Mouse (Mus musculus): ENCODE results near the gene Efcab9. TPM values are rescaled to one million over a fixed set of nuclear protein-coding genes. Genes with fewer than 3 reads are reported as not detected.
A peak's percentile ranks its signal among the peaks of the same experiment; 100 is the strongest.

Efcab9 gene
- polyA plus RNA-seq, 1 experiment from 2014 or later = 0.21 TPM

DNA sequence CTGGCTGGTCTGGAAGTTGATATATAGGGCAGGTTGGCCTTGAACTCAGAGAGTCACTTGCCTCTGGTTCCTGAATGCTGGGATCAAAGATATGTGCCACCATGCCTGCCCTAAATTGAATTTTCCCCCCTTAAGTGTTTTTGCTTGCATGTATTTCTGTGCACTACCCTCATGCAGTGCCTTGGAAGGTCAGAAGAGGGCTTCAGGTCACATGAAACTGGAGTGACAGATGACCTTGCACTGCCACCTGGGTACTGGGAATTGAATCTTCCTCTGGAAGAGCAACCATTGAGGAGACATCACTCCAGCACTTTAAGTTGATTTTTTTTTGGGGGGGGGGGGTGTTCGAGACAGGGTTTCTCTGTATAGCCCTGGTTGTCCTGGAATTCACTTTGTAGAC lies 1.7 kb downstream of the Efcab9 start:
- no peak overlapping the region for H3K4me3 ChIP-seq (ENCODE audit: low read depth, low read length)
- H3K9me3 ChIP-seq (ENCODE audit: low read length) = no peaks in the 10 kb centered on the region
- H3K36me3 ChIP-seq (replicated peaks; ENCODE audit: insufficient read depth, low read length) = no peaks in the 10 kb centered on the region
- no peak overlapping the region for H3K9ac ChIP-seq (replicated peaks)
- H3K4me2 ChIP-seq (ENCODE audit: low read depth, low read length) = no peak overlapping the region
- ATAC-seq (no peak), DNase-seq (no peak)
- 0 out of 2 replicates have a peak, but pooled peaks cover 4% of the 10 kb centered on the region for H3K27me3 ChIP-seq (ENCODE audit: insufficient read depth, low read length)
- no peak overlapping the region for H3K27ac ChIP-seq (ENCODE audit: low read depth)
- 82% methylated on average over 1 of the region's 1 CpGs for WGBS (ENCODE audit: insufficient replicate concordance)
- TF ChIP-seq CTCF (IDR thresholded peaks at IDR 0.05; ENCODE audit: low read depth) = peak; percentile 68
- TF ChIP-seq EP300 (IDR thresholded peaks at IDR 0.05; ENCODE audit: low read depth) = no peak
- peaks cover 16% of the 10 kb centered on the region for H3K4me1 ChIP-seq (ENCODE audit: insufficient read depth)

DNA sequence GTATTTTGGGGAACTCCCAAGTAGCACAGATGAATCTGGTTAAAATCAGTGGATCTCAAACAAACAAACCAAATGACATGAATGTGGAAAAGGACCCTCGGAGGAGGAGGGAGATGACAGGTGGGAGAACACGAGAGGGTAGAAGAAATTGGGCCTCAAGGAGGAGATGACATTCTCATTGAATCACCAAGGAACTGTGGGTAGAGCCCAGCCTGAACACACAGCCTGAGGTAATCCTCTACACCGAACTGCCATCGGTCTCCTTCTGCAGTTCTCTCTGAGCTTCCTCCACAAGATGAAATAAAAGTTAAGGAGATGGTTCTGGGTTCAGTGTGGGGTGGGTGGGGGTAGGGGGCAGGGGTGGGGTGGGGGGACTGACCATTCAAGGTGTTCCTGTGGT lies 4.9 kb downstream of the Efcab9 start:
- DNase-seq (no peak), ATAC-seq (no peak)
- Histone ChIP-seq H3K9ac (replicated peaks) (no peak overlapping the region), H3K27me3 (ENCODE audit: insufficient read depth, low read length) (0 out of 2 replicates have a peak, but pooled peaks cover 4% of the 10 kb centered on the region), H3K9me3 (ENCODE audit: low read length) (no peaks in the 10 kb centered on the region), H3K4me2 (ENCODE audit: low read depth, low read length) (no peak overlapping the region), H3K4me3 (ENCODE audit: low read depth, low read length) (no peak overlapping the region), H3K36me3 (replicated peaks; ENCODE audit: insufficient read depth, low read length) (no peaks in the 10 kb centered on the region), H3K4me1 (ENCODE audit: insufficient read depth) (0 out of 2 replicates have a peak, but pooled peaks cover 4% of the 10 kb centered on the region), H3K27ac (ENCODE audit: low read depth) (no peak overlapping the region)
- TF ChIP-seq EP300 (IDR thresholded peaks at IDR 0.05; ENCODE audit: low read depth) (no peak), CTCF (IDR thresholded peaks at IDR 0.05; ENCODE audit: low read depth) (no peak)
- WGBS (ENCODE audit: insufficient replicate concordance) = 85% methylated on average over 4 of the region's 4 CpGs

DNA sequence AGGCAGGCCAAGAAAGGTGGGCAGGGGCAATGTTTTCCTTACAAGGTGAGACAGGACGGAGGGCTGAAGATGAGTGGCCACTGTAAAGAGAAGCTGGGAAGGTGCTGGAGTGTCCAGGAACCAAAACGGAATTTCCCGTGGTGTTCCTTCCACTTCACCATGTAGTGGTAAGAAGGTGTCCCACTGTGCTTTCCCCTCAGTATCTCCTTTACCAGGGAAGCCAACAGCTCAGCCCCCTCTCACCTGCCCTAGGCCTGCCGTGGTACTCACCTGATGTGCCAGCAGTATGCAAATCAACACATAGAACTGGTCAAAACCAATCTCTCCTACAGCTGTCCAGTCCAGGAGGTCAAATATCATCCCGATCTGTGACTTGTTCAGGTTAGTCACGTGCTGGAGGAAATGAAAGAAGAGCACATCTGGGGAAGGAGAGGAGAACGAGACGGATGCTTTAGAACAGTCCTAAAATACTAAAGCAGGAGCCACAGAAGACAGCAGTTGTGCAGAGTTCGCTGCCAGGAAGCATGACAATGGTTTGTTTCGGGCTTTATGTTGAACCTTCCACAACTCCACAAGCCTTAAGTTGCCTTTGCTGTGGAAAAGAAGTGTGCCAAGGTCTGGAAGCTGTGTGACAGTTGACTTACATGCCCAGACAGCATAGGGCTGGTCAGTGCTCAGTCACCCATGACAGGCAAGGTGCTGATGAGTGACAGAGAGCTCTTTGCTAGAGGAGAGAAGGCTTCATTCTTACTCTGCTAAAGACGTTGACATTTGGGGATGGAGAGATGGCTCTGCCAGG lies 7.6 kb downstream of the Efcab9 start:
- Histone ChIP-seq H3K4me3 (ENCODE audit: low read depth, low read length) (no peak overlapping the region), H3K4me1 (ENCODE audit: insufficient read depth) (no peaks in the 10 kb centered on the region), H3K9me3 (ENCODE audit: low read length) (no peaks in the 10 kb centered on the region), H3K9ac (replicated peaks) (no peak overlapping the region), H3K36me3 (replicated peaks; ENCODE audit: insufficient read depth, low read length) (no peaks in the 10 kb centered on the region), H3K27me3 (ENCODE audit: insufficient read depth, low read length) (no peaks in the 10 kb centered on the region), H3K27ac (ENCODE audit: low read depth) (no peak overlapping the region), H3K4me2 (ENCODE audit: low read depth, low read length) (no peak overlapping the region)
- 74% methylated on average over 11 of the region's 11 CpGs for WGBS (ENCODE audit: insufficient replicate concordance)
- no peak for DNase-seq
- TF ChIP-seq EP300 (IDR thresholded peaks at IDR 0.05; ENCODE audit: low read depth) = no peak
- TF ChIP-seq CTCF (IDR thresholded peaks at IDR 0.05; ENCODE audit: low read depth) = no peak
- no peak for ATAC-seq

DNA sequence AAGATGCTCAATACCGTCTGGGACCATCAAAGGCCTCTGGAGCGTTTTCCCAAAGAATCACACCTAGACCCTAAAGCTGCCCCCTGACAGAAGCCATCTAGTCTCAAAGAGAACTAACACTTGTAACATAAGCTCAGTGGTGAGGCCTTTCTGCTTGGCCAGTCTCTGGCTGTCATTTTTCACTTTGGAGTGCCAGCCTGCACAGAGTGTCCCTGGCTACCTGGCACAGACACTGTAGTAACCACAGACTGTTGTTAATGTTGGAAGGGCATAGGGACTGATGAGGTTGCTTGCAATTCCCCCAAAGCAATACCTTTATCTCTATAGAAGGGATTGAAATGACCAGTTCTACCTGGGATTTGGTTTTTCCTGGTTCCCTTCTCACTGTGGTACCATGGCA lies 10.6 kb downstream of the Efcab9 start:
- 89% methylated on average over 2 of the region's 2 CpGs for WGBS (ENCODE audit: insufficient replicate concordance)
- no peak overlapping the region for H3K4me3 ChIP-seq (ENCODE audit: low read depth, low read length)
- DNase-seq = no peak
- no peak overlapping the region for H3K9ac ChIP-seq (replicated peaks)
- H3K9me3 ChIP-seq (ENCODE audit: low read length) = no peaks in the 10 kb centered on the region
- TF ChIP-seq EP300 (IDR thresholded peaks at IDR 0.05; ENCODE audit: low read depth) (no peak), CTCF (IDR thresholded peaks at IDR 0.05; ENCODE audit: low read depth) (no peak)
- 0 out of 2 replicates have a peak, but pooled peaks cover 4% of the 10 kb centered on the region for H3K36me3 ChIP-seq (replicated peaks; ENCODE audit: insufficient read depth, low read length)
- no peaks in the 10 kb centered on the region for H3K4me1 ChIP-seq (ENCODE audit: insufficient read depth)
- no peaks in the 10 kb centered on the region for H3K27me3 ChIP-seq (ENCODE audit: insufficient read depth, low read length)
- no peak for ATAC-seq
- no peak overlapping the region for H3K27ac ChIP-seq (ENCODE audit: low read depth)
- no peak overlapping the region for H3K4me2 ChIP-seq (ENCODE audit: low read depth, low read length)

DNA sequence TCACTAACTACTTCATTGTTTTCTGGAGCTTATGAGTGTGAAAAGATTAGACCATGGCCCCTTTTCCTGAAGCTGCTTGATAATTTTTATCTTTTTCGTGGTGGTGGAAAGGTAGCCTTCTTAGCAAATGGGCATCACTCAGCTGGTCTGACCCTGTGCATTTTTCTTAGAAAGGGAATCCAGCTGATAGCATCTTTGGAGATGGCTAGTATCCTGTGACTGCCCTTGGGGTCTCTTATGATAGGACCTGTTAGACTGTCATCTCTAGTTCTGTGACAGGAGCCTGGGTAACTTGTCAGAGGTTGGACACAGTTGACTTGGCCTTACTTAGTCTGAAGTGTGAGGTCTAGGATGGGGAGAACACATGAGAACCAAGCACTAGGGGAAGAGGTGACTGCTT lies 12.5 kb downstream of the Efcab9 start:
- H3K27ac ChIP-seq (ENCODE audit: low read depth) = no peak overlapping the region
- no peaks in the 10 kb centered on the region for H3K4me1 ChIP-seq (ENCODE audit: insufficient read depth)
- no peak overlapping the region for H3K4me3 ChIP-seq (ENCODE audit: low read depth, low read length)
- no peak overlapping the region for H3K4me2 ChIP-seq (ENCODE audit: low read depth, low read length)
- TF ChIP-seq CTCF (IDR thresholded peaks at IDR 0.05; ENCODE audit: low read depth) (no peak), EP300 (IDR thresholded peaks at IDR 0.05; ENCODE audit: low read depth) (no peak)
- DNase-seq (no peak), ATAC-seq (no peak)
- no peaks in the 10 kb centered on the region for H3K9me3 ChIP-seq (ENCODE audit: low read length)
- no peak overlapping the region for H3K9ac ChIP-seq (replicated peaks)
- no peaks in the 10 kb centered on the region for H3K27me3 ChIP-seq (ENCODE audit: insufficient read depth, low read length)
- WGBS (ENCODE audit: insufficient replicate concordance) = 52% methylated on average over 1 of the region's 1 CpGs
- 0 out of 2 replicates have a peak, but pooled peaks cover 4% of the 10 kb centered on the region for H3K36me3 ChIP-seq (replicated peaks; ENCODE audit: insufficient read depth, low read length)

DNA sequence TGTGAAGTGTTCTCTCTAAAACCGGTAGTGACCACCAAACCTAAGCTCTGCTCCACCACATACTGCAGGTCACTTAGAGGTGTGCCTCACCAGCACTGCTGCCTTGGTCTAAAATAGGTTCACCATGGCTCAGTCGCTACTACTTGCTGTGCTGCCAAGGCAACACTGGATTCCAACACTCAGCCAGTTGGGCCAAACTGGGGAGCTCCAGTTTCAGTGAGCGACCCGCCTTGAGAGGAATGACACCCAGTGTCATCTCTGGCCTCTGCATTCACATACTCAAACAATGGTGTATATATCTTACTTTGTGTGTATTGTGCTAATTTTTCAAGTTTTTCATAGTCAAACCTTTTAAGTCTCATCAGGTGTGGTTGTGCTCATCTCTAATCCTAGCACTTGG lies 13.1 kb downstream of the Efcab9 start:
- no peak overlapping the region for H3K9ac ChIP-seq (replicated peaks)
- no peaks in the 10 kb centered on the region for H3K4me1 ChIP-seq (ENCODE audit: insufficient read depth)
- H3K4me3 ChIP-seq (ENCODE audit: low read depth, low read length) = no peak overlapping the region
- 0 out of 2 replicates have a peak, but pooled peaks cover 4% of the 10 kb centered on the region for H3K36me3 ChIP-seq (replicated peaks; ENCODE audit: insufficient read depth, low read length)
- no peak for ATAC-seq
- no peak overlapping the region for H3K27ac ChIP-seq (ENCODE audit: low read depth)
- TF ChIP-seq EP300 (IDR thresholded peaks at IDR 0.05; ENCODE audit: low read depth) (no peak), CTCF (IDR thresholded peaks at IDR 0.05; ENCODE audit: low read depth) (no peak)
- WGBS (ENCODE audit: insufficient replicate concordance) = 93% methylated on average over 4 of the region's 4 CpGs
- no peak overlapping the region for H3K4me2 ChIP-seq (ENCODE audit: low read depth, low read length)
- no peaks in the 10 kb centered on the region for H3K27me3 ChIP-seq (ENCODE audit: insufficient read depth, low read length)
- DNase-seq = no peak
- H3K9me3 ChIP-seq (ENCODE audit: low read length) = no peaks in the 10 kb centered on the region
